Mouse (Mus musculus) hindbrain, embryonic 11.5 days (tissue): ENCODE results near the gene Tmem104. TPM values are rescaled to one million over a fixed set of nuclear protein-coding genes. Genes with fewer than 3 reads are reported as not detected.

Experiments
- ATAC-seq: fragments of 200-750 bp; cut with Nextera tagmentation; 2 replicates; pipeline ENCODE4 v1.8.0; 2017; ENCODE audit warnings: mild to moderate bottlenecking, moderate TSS enrichment, moderate library complexity; ENCODE audit not compliant: low FRiP score
- DNase-seq: peaks from one replicate; pipeline ENCODE4 v3.0.0-alpha.2; 2015; ENCODE audit warnings: low spot score
- H3K27ac ChIP-seq: fragments of 300-500 bp; sonication (generic); 2 replicates; pipeline ENCODE4 v1.5.1; 2014; ENCODE audit warnings: mild to moderate bottlenecking, low read depth, low read length
- H3K27me3 ChIP-seq: fragments of 300-500 bp; sonication (generic); 2 replicates; pipeline ENCODE4 v1.6.1; 2014; ENCODE audit warnings: mild to moderate bottlenecking, low read length, moderate library complexity, mixed read lengths; ENCODE audit not compliant: control insufficient read depth, insufficient read depth
- H3K36me3 ChIP-seq: fragments of 300-500 bp; sonication (generic); 2 replicates; pipeline ENCODE4 v1.6.1; 2014; ENCODE audit warnings: mild to moderate bottlenecking, low read length, moderate library complexity, mixed read lengths; ENCODE audit not compliant: control insufficient read depth, insufficient read depth
- H3K4me1 ChIP-seq: fragments of 300-500 bp; sonication (generic); replicated peaks from 2 replicates; pipeline ENCODE4 v1.6.1; 2014; ENCODE audit warnings: low read length, mixed read lengths; ENCODE audit not compliant: control insufficient read depth, insufficient read depth
- H3K4me2 ChIP-seq: fragments of 300-500 bp; sonication (generic); replicated peaks from 2 replicates; pipeline ENCODE4 v1.6.1; 2014; ENCODE audit warnings: mild to moderate bottlenecking, low read depth, low read length
- H3K4me3 ChIP-seq: fragments of 300-500 bp; sonication (generic); 2 replicates; pipeline ENCODE4 v1.5.1; 2014; ENCODE audit warnings: low read depth, low read length
- H3K9ac ChIP-seq: fragments of 300-500 bp; sonication (generic); 2 replicates; pipeline ENCODE4 v1.6.1; 2014; ENCODE audit warnings: low read depth, low read length
- H3K9me3 ChIP-seq: fragments of 300-500 bp; sonication (generic); 2 replicates; pipeline ENCODE4 v1.6.1; 2016; ENCODE audit warnings: low read length; ENCODE audit not compliant: control insufficient read depth
- WGBS: fragments of 180-500 bp; shearing (Covaris S2); extraction: QIAGEN DNeasy Blood & Tissue Kit; methylation state at CpG from one replicate; pipeline ENCODE4 v1.1.7; 2014; 5-methylcytosine and 5-hydroxymethylcytosine counted together
- polyA plus RNA-seq: library from polyadenylated mRNA; unstranded; fragments of >200 nt; fragmentation: Nextera tagmentation; extraction: Ambion mirVana; gene quantifications from 2 replicates; pipeline ENCODE4 v1.2.1, GENCODE M21; 2014

The Tmem104 gene
- polyA plus RNA-seq = 7.2 and 7.3 TPM in 2 replicates

DNA sequence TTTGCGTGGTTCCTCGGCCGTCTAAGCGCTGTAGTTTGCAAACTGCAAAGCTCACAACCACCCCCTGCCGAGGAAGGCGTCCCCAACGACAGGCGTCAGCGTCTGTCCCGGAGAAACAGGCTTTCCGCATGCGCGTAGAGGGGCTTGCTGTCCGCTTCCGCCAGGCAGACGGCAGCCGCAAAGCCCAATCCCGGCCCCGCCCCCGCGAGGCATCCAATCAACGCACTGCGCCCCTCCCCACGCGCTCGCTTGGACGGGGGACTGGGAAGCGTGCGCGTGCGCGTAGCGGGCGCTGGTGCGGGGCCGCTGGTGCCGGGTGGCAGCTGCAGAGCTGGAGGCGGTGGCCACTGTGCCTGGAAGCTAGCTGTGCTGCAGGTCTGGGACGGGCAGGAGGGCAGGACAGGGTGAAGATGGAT, at the start of gene Tmem104:
TSS of gene Tmem104 (plus strand) at position 264 of the 416 bp plus-strand sequence.
- Histone ChIP-seq H3K36me3 (no peaks in the 10 kb centered on the region), H3K9me3 (no peaks in the 10 kb centered on the region), H3K27me3 (no peaks in the 10 kb centered on the region), H3K27ac (peak within 1 kb of the TSS; percentile 51; the same call in 1 of the 2 replicates), H3K4me3 (peak within 1 kb of the TSS; percentile 58), H3K4me2 (peak within 1 kb of the TSS; percentile 80), H3K4me1 (peaks cover 5% of the 10 kb centered on the region), H3K9ac (peak within 1 kb of the TSS; percentile 66)
- DNase-seq = peak; percentile 100
- ATAC-seq = peak; percentile 94
- under 1% methylated on average over 39 of the region's 39 CpGs for WGBS

DNA sequence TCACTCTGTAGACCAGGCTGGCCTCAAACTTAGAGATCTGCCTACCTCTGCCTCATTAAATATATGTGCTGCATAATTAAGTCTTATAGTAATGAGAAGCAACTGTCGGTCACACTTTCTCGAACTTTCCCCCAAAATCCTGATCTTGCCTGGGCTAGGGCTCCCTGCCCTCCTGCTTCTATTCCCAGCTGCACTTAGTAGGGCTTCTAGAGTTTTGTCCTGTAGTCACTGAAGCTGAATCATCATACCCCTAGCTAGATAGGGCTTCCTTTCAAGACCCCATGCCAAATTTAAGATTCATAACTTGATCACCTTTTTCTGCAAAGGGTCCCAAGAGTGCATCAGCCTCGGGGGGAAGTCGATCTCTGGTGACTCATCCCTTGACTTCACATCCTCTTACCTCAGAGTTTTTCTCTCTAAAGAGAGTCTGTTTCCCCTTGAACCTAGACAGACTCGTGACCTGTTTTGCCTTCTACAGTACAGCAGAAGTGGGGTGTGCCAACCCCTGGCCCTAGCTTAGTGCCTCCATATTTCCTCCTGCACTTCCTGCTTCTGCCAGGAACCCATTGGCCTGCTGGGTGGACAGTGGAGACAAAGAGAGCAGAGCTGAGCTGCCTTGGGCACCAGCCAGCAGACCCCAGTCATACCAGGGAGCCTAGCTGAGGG, 48.6 kb upstream of the Tmem104 start:
- no peak overlapping the region for H3K9ac ChIP-seq
- H3K27ac ChIP-seq = no peak overlapping the region
- ATAC-seq = no peak
- H3K4me2 ChIP-seq = no peak overlapping the region
- no peak overlapping the region for H3K4me3 ChIP-seq
- H3K9me3 ChIP-seq = no peaks in the 10 kb centered on the region
- H3K36me3 ChIP-seq = no peaks in the 10 kb centered on the region
- H3K27me3 ChIP-seq = no peaks in the 10 kb centered on the region
- no peaks in the 10 kb centered on the region for H3K4me1 ChIP-seq
- no peak for DNase-seq
- 82% methylated on average over 5 of the region's 5 CpGs for WGBS

DNA sequence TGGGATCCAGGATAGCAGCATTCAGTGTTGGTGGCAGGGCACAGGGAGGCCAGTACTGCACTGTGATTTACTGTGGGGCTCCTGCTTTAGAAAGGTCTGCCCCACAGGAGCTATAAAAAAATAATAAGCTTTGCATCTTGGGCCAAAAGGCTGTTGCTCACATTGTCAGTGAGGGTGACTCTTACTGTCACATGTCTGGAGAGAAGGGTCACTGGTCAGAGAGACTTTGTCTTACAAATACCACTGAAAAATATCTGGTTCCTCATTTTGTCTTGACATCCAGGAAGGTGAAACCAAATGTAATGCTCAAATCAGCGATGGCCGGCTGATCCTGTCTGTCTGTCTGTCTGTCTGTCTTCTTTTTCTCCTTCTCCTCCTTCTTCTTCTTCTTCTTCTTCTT, 45.3 kb upstream of the Tmem104 start:
- 86% methylated on average over 2 of the region's 2 CpGs for WGBS
- no peak overlapping the region for H3K9ac ChIP-seq

DNA sequence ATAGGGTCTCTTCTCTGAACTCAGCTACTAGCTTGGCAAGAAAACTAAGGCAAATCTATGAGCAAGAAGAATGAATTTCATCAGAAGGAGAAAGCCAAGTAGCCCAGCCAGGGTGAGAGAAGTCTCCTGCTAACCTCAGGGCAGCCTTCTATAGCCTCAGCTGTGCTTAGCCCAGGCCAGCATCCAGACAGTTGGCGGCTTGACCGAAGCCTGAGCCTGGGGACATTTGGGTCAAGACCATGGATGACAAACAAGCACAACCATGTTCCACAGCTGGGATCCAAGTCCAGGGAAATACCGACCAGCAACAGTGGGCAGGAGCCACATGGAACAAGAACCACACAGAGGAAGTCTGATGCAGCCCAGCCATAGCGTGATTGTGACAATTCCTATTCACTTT, 39.5 kb upstream of the Tmem104 start:
- DNase-seq (no peak), ATAC-seq (no peak)
- H3K36me3 ChIP-seq = no peaks in the 10 kb centered on the region
- H3K9me3 ChIP-seq = no peaks in the 10 kb centered on the region
- 86% methylated on average over 4 of the region's 4 CpGs for WGBS
- no peak overlapping the region for H3K27ac ChIP-seq
- no peaks in the 10 kb centered on the region for H3K4me1 ChIP-seq
- H3K9ac ChIP-seq = no peak overlapping the region
- no peak overlapping the region for H3K4me2 ChIP-seq
- H3K27me3 ChIP-seq = peaks cover under 1% of the 10 kb centered on the region; the same call in 1 of the 2 replicates
- H3K4me3 ChIP-seq = no peak overlapping the region

More for the DNA sequence above, 45.3 kb upstream of the Tmem104 start:
- no peaks in the 10 kb centered on the region for H3K9me3 ChIP-seq
- H3K27ac ChIP-seq = no peak overlapping the region
- no peak overlapping the region for H3K4me3 ChIP-seq
- H3K36me3 ChIP-seq = no peaks in the 10 kb centered on the region
- H3K27me3 ChIP-seq = no peaks in the 10 kb centered on the region
- DNase-seq = no peak
- no peak for ATAC-seq
- H3K4me1 ChIP-seq = no peaks in the 10 kb centered on the region
- H3K4me2 ChIP-seq = no peak overlapping the region

DNA sequence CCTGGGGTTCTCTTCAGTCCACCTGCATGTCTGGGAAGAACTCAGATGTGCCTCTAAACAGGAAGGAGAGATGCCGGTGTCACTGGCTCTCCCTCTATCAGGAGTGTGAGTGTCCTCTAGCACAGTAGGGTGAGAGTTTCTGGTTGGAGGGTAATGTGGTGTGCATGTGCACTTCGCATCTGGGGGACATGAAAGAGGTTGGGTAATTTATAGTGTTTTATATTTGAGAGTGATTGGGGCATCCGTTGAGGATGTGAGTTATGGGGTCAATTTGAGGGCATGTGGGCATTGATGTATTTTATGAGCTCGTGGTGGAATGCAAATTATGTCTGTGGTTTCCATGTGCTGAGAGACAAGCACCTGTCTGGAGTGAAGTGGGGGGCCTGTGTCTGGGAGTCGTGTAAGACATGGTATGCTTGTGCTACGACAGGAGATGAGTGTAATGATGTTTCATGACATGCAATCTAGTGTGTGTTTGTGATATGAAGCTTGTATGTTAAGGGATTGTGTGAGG, 36.5 kb upstream of the Tmem104 start:
- WGBS = 82% methylated on average over 6 of the region's 6 CpGs
- ATAC-seq = no peak
- H3K4me1 ChIP-seq = no peaks in the 10 kb centered on the region

DNA sequence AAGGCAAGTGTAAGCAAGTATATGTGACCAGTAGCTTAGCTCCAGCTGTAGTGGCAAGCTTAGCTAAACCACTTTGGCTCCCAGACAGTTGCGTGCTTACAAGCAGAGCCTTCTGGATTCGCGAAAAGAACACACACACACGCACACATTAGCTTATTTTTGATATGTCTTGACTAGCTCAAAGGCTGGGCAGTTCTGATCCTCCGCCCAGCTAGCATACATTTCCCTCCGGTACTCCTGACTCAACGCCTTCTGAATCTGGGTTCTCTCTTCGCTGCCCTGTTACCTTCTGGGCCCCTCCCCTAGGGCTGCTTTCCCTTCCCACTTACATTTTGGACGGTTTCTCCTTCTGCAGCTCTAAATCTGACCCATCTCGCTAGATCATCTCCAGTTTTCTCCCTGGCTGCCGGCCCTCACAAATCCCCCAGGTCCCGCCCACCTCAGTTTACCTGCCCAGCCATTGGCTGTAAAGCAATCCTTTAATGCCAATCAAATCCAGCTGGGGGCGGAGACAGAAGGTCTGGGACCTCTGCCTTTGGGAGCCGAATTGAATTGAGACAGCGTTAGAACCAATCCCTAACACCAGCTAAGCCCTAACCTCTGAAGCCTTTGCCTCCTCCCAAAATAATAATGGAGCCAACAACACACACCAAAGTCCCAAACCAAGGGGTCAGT, 35.4 kb upstream of the Tmem104 start:
- Histone ChIP-seq H3K27me3 (peaks cover 22% of the 10 kb centered on the region), H3K27ac (no peak overlapping the region), H3K4me2 (peak overlapping the region; percentile 39), H3K36me3 (no peaks in the 10 kb centered on the region), H3K4me3 (peak overlapping the region; percentile 26), H3K4me1 (no peaks in the 10 kb centered on the region), H3K9ac (peak overlapping the region; percentile 47; the same call in 1 of the 2 replicates), H3K9me3 (no peaks in the 10 kb centered on the region)
- peak; percentile 91 for DNase-seq
- WGBS = 8% methylated on average over 15 of the region's 15 CpGs
- peak; percentile 70; the same call in 1 of the 2 replicates for ATAC-seq

More for the DNA sequence above, 36.5 kb upstream of the Tmem104 start:
- Histone ChIP-seq H3K27ac (no peak overlapping the region), H3K27me3 (peaks cover 20% of the 10 kb centered on the region), H3K4me2 (no peak overlapping the region), H3K9me3 (no peaks in the 10 kb centered on the region), H3K4me3 (no peak overlapping the region), H3K36me3 (no peaks in the 10 kb centered on the region), H3K9ac (no peak overlapping the region)
- no peak for DNase-seq

DNA sequence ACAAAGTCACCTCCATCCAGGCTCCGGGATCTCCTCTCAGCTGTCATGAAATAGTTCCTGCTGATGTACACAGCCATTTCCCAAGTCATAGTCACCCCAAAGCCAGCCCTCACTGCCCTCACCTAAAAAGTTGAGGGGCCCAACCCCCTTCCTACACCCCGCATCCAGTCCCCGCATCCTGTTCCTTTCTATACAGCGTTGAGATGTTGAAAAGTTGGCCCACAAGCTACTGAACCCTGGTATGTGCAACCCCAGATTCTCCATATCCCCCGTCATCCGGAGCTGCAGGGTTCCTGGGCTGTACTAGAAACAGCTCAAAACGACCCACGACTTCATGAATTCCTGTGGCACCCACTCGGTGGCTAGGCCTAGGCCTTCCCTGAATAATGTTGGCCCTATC, 34.2 kb upstream of the Tmem104 start:
- DNase-seq (no peak), ATAC-seq (no peak)
- H3K9ac ChIP-seq = no peak overlapping the region
- 74% methylated on average over 9 of the region's 9 CpGs for WGBS
- no peak overlapping the region for H3K4me3 ChIP-seq
- H3K36me3 ChIP-seq = no peaks in the 10 kb centered on the region
- no peaks in the 10 kb centered on the region for H3K9me3 ChIP-seq
- H3K27ac ChIP-seq = no peak overlapping the region
- H3K4me1 ChIP-seq = no peaks in the 10 kb centered on the region
- peaks cover 22% of the 10 kb centered on the region for H3K27me3 ChIP-seq
- H3K4me2 ChIP-seq = no peak overlapping the region

DNA sequence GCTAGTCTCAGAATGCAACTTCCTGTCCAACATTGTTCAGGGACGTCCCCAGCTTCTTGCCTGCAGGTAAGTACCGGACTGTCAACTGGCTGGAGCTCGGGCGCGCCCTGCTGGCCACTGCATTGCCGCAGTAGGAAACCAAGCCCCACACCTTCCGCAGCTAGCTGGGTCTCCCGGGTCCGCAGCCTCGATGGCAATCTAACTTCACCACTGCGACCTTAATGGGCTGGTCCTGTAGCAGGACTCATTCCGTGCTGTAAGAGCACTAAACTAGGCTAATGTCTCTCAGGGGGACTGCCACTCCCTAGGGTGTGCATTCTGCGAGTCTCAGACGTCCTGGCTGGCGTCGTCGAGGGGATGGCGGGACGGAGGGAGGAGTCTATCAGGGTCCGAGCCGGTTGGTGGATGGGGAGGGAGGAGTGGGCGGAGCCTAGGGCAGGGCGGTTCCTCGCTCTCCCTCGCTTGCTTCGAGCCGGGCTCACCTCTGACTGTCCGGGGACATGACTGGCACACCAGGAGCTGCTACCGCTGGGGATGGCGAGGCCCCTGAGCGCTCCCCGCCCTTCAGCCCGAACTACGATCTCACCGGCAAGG, 33.5 kb upstream of the Tmem104 start:
- Histone ChIP-seq H3K9ac (no peak overlapping the region), H3K36me3 (no peaks in the 10 kb centered on the region), H3K9me3 (no peaks in the 10 kb centered on the region), H3K27ac (no peak overlapping the region), H3K27me3 (peaks cover 22% of the 10 kb centered on the region), H3K4me1 (no peaks in the 10 kb centered on the region), H3K4me2 (peak overlapping the region; percentile 27), H3K4me3 (peak overlapping the region; percentile 22; the same call in 1 of the 2 replicates)
- ATAC-seq (peak; percentile 63), DNase-seq (peak; percentile 76)
- under 1% methylated on average over 32 of the region's 35 CpGs for WGBS
